Mouse (Mus musculus) lung, postnatal 10 days (tissue): ENCODE data around the gene Fam234a.
"Not testable (repeated sequence)": the region's sequence is repeated elsewhere in the genome, so short reads cannot be mapped to it uniquely, and the experiment has no call there.

Experiments used
- DNase-seq: peaks from one replicate; pipeline ENCODE4 v3.0.0; 2021

Gene Fam234a

GRCm38 (mm10) chr17:26232863-26233262 lies 11.2 kb downstream of the Fam234a start:
- DNase-seq, result no peak

GRCm38 (mm10) chr17:26231156-26231555 lies 12.9 kb downstream of the Fam234a start:
- no peak for DNase-seq

GRCm38 (mm10) chr17:26229776-26230175 lies 14.3 kb downstream of the Fam234a start:
- DNase-seq, result no peak

- peak; percentile 61 for DNase-seq
These were observed 18.9 kb downstream of the Fam234a start for GRCm38 (mm10) chr17:26225150-26225549.

- DNase-seq, result no peak
These were observed 22.5 kb downstream of the Fam234a start for GRCm38 (mm10) chr17:26221508-26221907.

- no peak for DNase-seq
These were observed 31.4 kb downstream of the Fam234a start for GRCm38 (mm10) chr17:26212681-26213080.

GRCm38 (mm10) chr17:26212241-26212640 lies 31.8 kb downstream of the Fam234a start:
- no peak for DNase-seq

- no peak for DNase-seq
These were observed 36.4 kb downstream of the Fam234a start, which contains the start of gene Arhgdig for GRCm38 (mm10) chr17:26207686-26208085. Arhgdig (minus strand) TSS chr17:26207786.

GRCm38 (mm10) chr17:26206392-26206791 lies 37.6 kb downstream of the Fam234a start:
- no peak for DNase-seq

- no peak for DNase-seq
These were observed 39.3 kb downstream of the Fam234a start for GRCm38 (mm10) chr17:26204766-26205165.

GRCm38 (mm10) chr17:26203321-26203811 lies 40.7 kb downstream of the Fam234a start:
- DNase-seq, result peak; percentile 35

- peak; percentile 71 for DNase-seq
These were observed 41.3 kb downstream of the Fam234a start, which contains the start of gene Rgs11 for GRCm38 (mm10) chr17:26202737-26203136. Rgs11 (plus strand) TSS chr17:26202951.

GRCm38 (mm10) chr17:26201998-26202397 lies 42.0 kb downstream of the Fam234a start:
- DNase-seq, result no peak

- peak; percentile 25 for DNase-seq
These were observed 43.0 kb downstream of the Fam234a start for GRCm38 (mm10) chr17:26200831-26201705.

- no peak for DNase-seq
These were observed 45.1 kb downstream of the Fam234a start, which contains the start of gene Pdia2 for GRCm38 (mm10) chr17:26198892-26199291. Pdia2 (minus strand) TSS chr17:26199087.

GRCm38 (mm10) chr17:26192481-26193190 lies 51.4 kb downstream of the Fam234a start:
- DNase-seq, result no peak

GRCm38 (mm10) chr17:26191486-26191885 lies 52.6 kb downstream of the Fam234a start:
- DNase-seq, result not testable (repeated sequence)

- DNase-seq, result no peak
These were observed 55.8 kb downstream of the Fam234a start for GRCm38 (mm10) chr17:26188091-26188805.

- DNase-seq, result no peak
These were observed 56.5 kb downstream of the Fam234a start for GRCm38 (mm10) chr17:26187592-26187991.

GRCm38 (mm10) chr17:26181179-26181578 lies 62.9 kb downstream of the Fam234a start:
- DNase-seq, result no peak

- DNase-seq, result no peak
These were observed 65.4 kb downstream of the Fam234a start for GRCm38 (mm10) chr17:26178611-26179010.

- not testable (repeated sequence) for DNase-seq
These were observed 68.8 kb downstream of the Fam234a start for GRCm38 (mm10) chr17:26175248-26175647.

GRCm38 (mm10) chr17:26168039-26168438 lies 76.0 kb downstream of the Fam234a start:
- no peak for DNase-seq
